Mouse (Mus musculus) testis, adult 2 months (tissue): ENCODE results near the gene Gm20388.

Source experiments
- CTCF ChIP-seq: fragments of 200-500 bp; IDR thresholded peaks from 2 replicates; pipeline ENCODE4 v1.5.1; 2012; ENCODE audit warnings: low read depth, mild to moderate bottlenecking, inconsistent platforms, low read length, moderate library complexity; ENCODE audit not compliant: control insufficient read depth, insufficient read depth, insufficient replicate concordance
- POLR2A ChIP-seq: fragments of 200-500 bp; IDR thresholded peaks from 2 replicates; pipeline ENCODE4 v1.6.1; 2012; ENCODE audit warnings: low read depth, mild to moderate bottlenecking, inconsistent platforms, low read length, moderate library complexity; ENCODE audit not compliant: control insufficient read depth

GRCm38 (mm10) chr8:120574941-120575340 lies 664.3 kb downstream of the Gm20388 start:
- no peak for TF ChIP-seq CTCF
- TF ChIP-seq POLR2A, result no peak
